Mouse (Mus musculus) kidney, adult 2 months (tissue): Measurements from ENCODE around the gene Sesn3.

Experiments
- CTCF ChIP-seq: fragments of 200-500 bp; conservative IDR thresholded peaks from 2 replicates; pipeline ENCODE4 v1.5.1; 2011; ENCODE audit warnings: low read depth, mild to moderate bottlenecking, control low read depth, low read length, moderate library complexity, mixed read lengths; ENCODE audit not compliant: insufficient read depth, insufficient read length
- POLR2A ChIP-seq: fragments of 200-500 bp; IDR thresholded peaks from one replicate; pipeline ENCODE4 v1.6.1; 2011; ENCODE audit warnings: low read depth, low read length, control low read depth

GRCm38 (mm10) chr9:14297204-14297603, 22.3 kb downstream of the Sesn3 start:
- TF ChIP-seq CTCF = no peak
- no peak for TF ChIP-seq POLR2A
